Mouse (Mus musculus) cortical plate, adult 2 months (tissue): ENCODE data around the gene Ric8b. TPM values are rescaled to one million over a fixed set of nuclear protein-coding genes. Genes with fewer than 3 reads are reported as not detected.

Experiments
- H3K27ac ChIP-seq: fragments of 200-500 bp; 2 replicates; pipeline ENCODE4 v1.5.1; 2012; ENCODE audit warnings: low read length, control low read depth, inconsistent platforms; ENCODE audit not compliant: insufficient read depth
- H3K4me1 ChIP-seq: fragments of 200-500 bp; 2 replicates; pipeline ENCODE4 v1.6.1; 2011; ENCODE audit warnings: low read length; ENCODE audit not compliant: control insufficient read depth, insufficient read depth
- H3K4me3 ChIP-seq: fragments of 200-500 bp; 2 replicates; pipeline ENCODE4 v1.5.1; 2011; ENCODE audit warnings: mild to moderate bottlenecking, low read length, control low read depth; ENCODE audit not compliant: insufficient read depth
- CTCF ChIP-seq: fragments of 200-500 bp; IDR thresholded peaks from 2 replicates; pipeline ENCODE4 v1.5.1; 2011; ENCODE audit warnings: mild to moderate bottlenecking, control low read depth, low read length; ENCODE audit not compliant: insufficient read depth; ENCODE audit errors: extremely low read depth
- POLR2A ChIP-seq: fragments of 200-500 bp; IDR thresholded peaks from 2 replicates; pipeline ENCODE4 v1.6.1; 2011; ENCODE audit warnings: mild to moderate bottlenecking, low read length, control low read depth; ENCODE audit not compliant: insufficient read depth; ENCODE audit errors: extremely low read depth
- polyA plus RNA-seq: library from polyadenylated mRNA; depleted of rRNA; stranded (reverse); fragments of >200 nt; gene quantifications from 2 replicates; pipeline ENCODE4 v1.2.3, GENCODE M21; 2012

Ric8b gene
- polyA plus RNA-seq, 1 experiment = 39.7 TPM

DNA sequence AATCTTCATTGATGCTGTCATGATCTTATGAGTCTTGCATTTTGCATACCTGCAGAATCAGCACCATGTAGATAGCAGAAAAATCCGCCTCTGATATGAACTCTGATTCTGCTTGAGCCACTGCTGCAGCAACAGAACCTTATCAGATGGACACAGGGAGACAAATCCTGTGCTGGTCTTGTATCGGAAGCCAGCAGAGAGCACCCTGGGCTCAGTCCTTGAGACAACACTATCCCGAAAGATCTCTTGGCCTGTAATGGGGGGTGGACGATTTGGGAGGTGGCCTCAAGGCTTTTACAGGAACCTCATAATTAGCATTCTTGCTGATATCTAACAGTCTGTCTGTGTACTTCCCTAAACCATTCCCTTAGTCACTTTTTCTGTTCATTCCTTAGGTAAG, 57.8 kb downstream of the Ric8b start:
- 0 out of 2 replicates have a peak, but pooled peaks cover 1% of the 10 kb centered on the region for H3K4me1 ChIP-seq
- H3K4me3 ChIP-seq = no peak overlapping the region
- no peak overlapping the region for H3K27ac ChIP-seq
- TF ChIP-seq POLR2A (no peak), CTCF (no peak)

DNA sequence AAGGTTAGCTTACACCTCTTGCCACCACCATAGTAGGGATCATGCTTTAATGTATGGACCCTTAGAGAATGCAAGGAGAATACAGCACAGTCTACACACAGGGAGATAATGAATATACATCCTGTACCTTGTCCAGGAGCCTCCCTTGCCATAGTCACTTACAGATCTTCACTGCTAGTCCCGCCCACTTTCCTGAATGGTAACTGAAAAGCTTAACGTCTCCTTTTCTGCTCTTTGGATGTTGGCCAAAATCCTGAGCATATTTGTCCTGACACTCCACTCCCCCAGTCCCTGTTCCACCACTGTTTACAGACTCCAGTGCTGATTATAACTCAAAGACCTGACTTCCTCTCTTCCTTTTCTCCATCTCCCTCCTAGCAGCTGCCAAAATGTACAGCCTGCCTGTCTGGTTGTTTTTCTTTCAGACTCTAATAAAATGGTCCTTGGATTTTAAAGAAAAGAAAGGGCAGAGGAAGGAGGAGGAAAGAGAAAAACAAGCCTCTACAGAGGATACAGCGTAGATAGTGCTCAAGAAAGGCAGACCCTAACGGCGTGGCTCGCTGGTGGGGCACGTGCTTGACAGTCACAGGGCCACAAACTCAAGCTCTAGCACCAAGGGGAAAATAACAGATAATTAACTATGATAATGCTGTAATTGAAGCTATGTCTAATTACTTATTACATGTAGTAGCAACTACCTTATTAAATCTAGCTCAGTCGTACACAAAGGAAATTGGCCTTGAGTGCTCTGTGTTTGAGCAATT, 59.4 kb downstream of the Ric8b start:
- no peak overlapping the region for H3K4me3 ChIP-seq
- H3K27ac ChIP-seq = no peak overlapping the region; the same call in 1 of the 2 replicates
- 0 out of 2 replicates have a peak, but pooled peaks cover 1% of the 10 kb centered on the region for H3K4me1 ChIP-seq
- no peak for TF ChIP-seq CTCF
- TF ChIP-seq POLR2A = no peak

DNA sequence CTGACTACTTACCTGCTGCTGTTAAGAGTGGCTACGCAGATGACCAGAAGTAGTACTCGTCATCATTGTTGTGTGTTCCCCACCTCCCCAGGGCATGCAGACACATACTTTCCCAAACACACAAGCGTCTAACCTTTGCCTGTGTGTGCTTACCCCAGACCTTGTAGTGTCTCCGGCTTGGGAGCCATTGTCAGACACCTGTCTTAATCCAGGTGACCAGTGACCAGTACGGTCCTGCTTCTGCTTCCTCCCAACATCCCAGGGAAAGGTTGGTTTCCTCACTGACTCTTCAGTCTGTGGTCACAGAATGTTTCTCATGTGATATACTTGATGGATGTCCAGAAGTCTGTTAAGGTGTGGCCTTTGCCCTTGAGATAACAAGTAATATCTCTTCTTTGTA, 62.9 kb downstream of the Ric8b start:
- no peak for TF ChIP-seq POLR2A
- no peak for TF ChIP-seq CTCF
- no peak overlapping the region for H3K4me3 ChIP-seq
- H3K4me1 ChIP-seq = 0 out of 2 replicates have a peak, but pooled peaks cover 1% of the 10 kb centered on the region
- no peak overlapping the region for H3K27ac ChIP-seq

DNA sequence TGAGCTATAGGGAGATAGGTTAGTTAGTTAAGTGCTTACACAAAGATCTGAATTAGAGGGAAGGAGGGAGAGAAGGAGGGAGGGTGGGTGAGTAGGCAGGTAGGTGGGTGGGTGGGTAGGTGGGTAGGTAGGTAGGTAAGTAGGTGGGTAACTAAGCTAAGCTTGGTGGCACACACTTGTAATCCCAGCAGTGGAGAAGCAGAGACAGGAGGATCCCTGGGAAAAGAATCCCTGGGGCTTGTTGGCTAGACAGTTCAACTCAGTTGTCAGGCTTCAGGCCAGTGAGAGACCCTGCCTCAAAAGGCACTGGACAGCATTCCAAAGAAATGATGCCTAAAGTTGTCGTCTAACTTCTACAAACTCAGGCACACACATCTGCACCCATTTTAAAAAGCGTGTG, 64.0 kb downstream of the Ric8b start:
- no peak for TF ChIP-seq CTCF
- no peak for TF ChIP-seq POLR2A
- no peak overlapping the region for H3K27ac ChIP-seq
- 0 out of 2 replicates have a peak, but pooled peaks cover 1% of the 10 kb centered on the region for H3K4me1 ChIP-seq

DNA sequence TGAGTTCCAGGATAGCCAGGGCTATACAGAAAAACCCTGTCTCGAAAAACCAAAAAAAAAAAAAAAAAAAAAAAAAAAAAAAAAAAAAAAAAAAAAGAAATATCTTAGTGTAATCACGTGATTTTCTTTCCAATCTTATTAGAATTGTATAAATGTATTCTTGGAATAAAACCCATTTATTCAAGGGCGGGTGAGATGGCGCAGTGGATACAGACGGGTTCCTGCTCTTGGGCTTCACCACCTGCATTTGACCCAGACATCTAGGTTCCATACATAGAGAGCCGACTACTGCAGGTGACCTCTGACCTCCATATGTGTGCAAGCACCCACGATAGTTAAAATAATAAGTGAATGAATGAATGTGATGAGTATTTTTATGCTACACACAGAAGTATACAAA, 65.3 kb downstream of the Ric8b start:
- TF ChIP-seq POLR2A (no peak), CTCF (no peak)

More for the DNA sequence above, 64.0 kb downstream of the Ric8b start:
- no peak overlapping the region for H3K4me3 ChIP-seq

DNA sequence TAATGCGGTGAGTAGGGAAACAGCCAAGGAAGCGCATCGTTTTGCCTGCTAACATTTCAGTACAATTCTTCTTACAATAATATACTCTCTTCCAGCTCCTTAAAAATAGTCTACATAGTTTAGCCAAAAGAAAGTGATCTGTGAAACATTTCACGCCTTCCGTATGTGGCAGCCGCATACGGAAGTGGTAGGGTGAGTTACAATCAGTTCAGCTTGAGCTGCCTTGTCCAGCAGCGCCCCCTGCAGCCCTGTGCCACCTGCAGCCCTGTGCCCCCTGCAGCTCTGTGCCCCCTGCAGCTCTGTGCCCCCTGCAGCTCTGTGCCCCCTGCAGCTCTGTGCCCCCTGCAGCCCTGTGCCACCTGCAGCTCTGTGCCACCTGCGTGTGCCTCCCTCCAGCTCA, 68.5 kb downstream of the Ric8b start:
- Histone ChIP-seq H3K27ac (no peak overlapping the region), H3K4me1 (no peaks in the 10 kb centered on the region), H3K4me3 (no peak overlapping the region)
- TF ChIP-seq POLR2A (no peak), CTCF (peak; percentile 49)

More for the DNA sequence above, 65.3 kb downstream of the Ric8b start:
- H3K4me1 ChIP-seq = no peaks in the 10 kb centered on the region
- no peak overlapping the region for H3K4me3 ChIP-seq
- no peak overlapping the region for H3K27ac ChIP-seq

DNA sequence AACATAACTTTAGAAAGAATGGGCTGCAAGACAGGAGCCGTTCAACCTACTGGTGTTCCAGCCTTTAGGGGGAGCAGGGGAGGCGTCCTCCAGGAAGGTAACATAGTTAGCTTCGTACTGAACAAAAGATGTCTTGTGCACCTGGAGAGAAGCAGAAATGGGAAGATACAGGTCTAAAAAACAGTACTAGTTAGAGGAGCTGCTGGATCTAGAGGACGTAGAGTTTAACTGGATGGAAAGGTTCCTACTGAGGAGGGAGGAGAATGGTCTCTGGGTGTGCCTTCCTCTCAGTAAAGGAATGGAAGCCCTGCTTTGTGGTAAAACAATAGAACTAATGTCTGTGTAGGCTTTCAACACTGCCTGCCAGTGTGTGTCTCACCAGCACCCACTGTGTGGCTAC, 70.2 kb downstream of the Ric8b start:
- TF ChIP-seq CTCF (peak; percentile 9; the same call in 1 of the 2 replicates), POLR2A (no peak)
- H3K4me3 ChIP-seq = no peak overlapping the region

DNA sequence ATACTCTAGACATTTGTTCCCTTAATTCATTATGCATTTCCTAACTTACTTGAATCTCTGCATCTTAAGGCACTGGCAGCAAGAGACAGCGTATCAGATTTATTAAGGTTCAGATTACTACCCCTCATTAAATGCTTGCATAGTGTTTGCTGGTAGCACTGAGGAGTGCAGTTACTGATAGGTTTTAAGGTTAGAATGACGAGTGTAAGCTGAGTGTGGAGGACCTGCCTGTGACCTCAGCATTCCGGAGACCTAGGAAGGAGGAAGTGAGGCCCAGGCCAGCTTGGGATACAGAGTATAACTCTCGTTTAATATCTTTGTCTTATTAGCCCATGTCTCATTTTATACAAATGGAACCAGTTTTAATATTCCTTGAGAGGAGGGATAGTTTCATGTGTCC, 71.2 kb downstream of the Ric8b start:
- Histone ChIP-seq H3K4me3 (no peak overlapping the region), H3K4me1 (no peaks in the 10 kb centered on the region), H3K27ac (no peak overlapping the region)
- no peak for TF ChIP-seq CTCF
- TF ChIP-seq POLR2A = no peak

More for the DNA sequence above, 70.2 kb downstream of the Ric8b start:
- Histone ChIP-seq H3K27ac (no peak overlapping the region), H3K4me1 (no peaks in the 10 kb centered on the region)

DNA sequence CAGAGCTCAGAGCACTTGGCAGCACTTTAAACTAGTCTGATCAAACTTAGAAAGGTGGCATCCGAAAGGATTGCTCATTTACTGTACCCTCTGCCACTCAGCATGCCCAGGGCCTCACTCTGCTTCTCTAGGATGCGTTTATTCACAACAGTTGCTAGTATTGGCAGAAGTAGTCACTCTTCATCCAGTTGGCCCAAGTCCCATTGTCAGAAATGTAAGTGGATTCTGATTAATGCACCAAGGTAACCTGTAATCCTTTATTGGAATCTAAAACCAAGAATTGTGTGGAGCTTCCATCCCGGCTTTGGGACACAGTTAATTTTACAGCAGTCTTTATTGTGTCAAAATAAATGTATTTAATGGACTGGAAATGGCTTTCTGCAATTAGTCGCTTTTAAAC, 76.9 kb downstream of the Ric8b start:
- Histone ChIP-seq H3K4me1 (no peaks in the 10 kb centered on the region), H3K27ac (no peak overlapping the region), H3K4me3 (no peak overlapping the region)
- TF ChIP-seq POLR2A = no peak
- TF ChIP-seq CTCF = no peak

DNA sequence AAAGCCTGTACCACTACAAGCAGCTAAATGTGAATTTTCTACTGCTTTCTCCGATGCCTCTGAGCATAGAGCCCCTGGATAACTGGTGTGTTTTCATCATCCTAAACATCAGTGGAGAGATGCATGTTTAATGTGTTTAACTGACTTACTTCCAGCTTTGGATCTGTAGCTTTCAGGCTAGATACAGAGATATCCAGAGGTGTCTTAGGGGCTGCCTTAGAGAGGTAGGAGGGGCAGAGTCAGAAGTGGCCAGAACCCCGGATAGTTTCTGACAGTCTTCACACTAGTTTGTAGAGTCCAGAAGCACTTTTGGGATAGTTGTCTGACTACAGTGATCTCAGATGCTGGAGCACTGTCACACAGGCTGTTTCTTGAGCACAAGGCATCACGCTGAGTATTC, 77.6 kb downstream of the Ric8b start:
- Histone ChIP-seq H3K27ac (no peak overlapping the region), H3K4me1 (no peaks in the 10 kb centered on the region), H3K4me3 (no peak overlapping the region)
- no peak for TF ChIP-seq CTCF
- TF ChIP-seq POLR2A = no peak

DNA sequence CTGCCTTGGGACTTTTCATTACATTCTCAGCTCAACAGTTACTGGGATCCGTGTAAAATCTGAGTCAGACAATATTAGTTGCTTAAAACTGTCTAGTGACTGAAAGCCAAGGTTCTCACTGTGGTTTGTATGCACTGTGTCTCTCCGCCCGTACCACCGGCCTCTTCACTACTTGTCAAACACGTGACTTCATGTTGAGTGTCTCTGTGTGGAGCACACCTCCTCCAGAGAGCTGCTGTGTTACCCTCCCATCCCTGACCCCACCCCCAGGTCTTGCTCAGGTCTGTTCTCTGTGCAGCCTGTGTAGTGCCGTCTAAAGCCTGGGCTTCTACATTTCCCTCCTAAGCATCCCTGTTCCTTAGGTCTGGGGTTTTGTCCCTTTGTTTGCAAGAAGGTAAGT, 79.0 kb downstream of the Ric8b start:
- H3K4me1 ChIP-seq = no peaks in the 10 kb centered on the region
- no peak for TF ChIP-seq POLR2A
- TF ChIP-seq CTCF = no peak
- no peak overlapping the region for H3K27ac ChIP-seq
- no peak overlapping the region for H3K4me3 ChIP-seq
